Mouse (Mus musculus) right cerebral cortex, postnatal 10 days (tissue): Measurements from ENCODE around the gene Olfr1253.

Experiments
- DNase-seq, 2 experiments: peaks; one replicate each; pipeline ENCODE4 v3.0.0; 2021; ENCODE audit warnings: low spot score in 2 of 2

Olfr1253 gene

DNA sequence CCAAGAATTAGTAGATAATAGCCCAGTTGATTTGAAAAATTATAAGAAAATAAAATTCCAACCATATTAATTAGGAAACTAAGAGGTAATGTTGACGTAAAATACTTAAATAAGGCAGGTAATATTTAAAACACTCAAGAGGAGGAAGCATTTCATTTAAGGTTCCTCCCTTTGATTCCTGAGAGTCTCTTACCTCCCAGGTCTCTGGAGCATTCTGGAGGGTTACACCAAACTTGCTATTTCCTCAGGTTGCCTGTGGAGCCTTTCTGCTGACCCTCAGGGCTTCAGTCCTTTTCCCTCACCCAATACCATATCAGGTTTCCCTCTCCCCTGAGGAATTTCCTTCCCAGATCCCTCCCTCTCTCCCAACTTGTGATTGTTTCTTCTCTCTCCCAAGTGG lies at the start of gene Olfr1253:
Gene Olfr1253, minus strand, starts transcription at position 101 of the 400 bp plus-strand sequence.
- no peak for DNase-seq

DNA sequence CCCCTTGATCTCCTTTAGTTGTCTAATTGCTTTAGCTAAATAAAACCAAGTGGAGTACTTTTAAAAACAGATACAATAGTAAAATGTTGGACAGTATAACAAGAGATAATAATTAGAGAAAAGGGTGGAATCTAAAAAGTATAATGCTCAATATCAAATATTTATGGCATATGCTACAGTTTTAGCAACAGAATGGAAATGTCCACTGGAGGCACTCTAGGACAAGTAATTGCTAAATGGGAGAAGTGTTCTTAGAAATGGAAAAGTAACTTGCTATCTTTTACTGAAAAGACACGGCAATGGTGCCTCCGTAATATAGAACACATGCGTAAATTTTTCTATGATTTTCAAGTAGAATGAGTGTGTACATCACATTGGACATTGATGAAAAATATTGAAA lies 42.7 kb upstream of the Olfr1253 start:
- DNase-seq = no peak

DNA sequence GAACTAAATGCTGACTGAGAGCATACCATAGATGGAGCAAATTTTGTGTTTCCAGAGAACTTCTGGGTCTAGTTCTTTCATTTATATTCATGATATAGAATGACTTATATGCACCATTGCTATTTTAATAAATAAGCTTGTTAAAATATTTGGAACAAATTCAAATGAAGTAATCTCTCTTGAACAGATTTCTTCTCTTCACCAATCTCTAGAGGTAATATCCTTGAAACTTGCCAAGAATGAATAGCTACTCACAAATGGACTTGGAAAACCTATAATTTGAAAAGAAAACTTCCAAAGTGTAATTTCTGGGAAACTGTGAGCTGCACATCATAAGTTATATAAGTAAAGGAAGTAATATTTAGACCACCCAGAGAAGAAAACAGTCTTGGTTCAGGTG lies 36.6 kb upstream of the Olfr1253 start, which contains the start of gene Olfr1254:
Gene Olfr1254, minus strand, starts transcription at position 101 of the 400 bp plus-strand sequence.
- DNase-seq = no peak

DNA sequence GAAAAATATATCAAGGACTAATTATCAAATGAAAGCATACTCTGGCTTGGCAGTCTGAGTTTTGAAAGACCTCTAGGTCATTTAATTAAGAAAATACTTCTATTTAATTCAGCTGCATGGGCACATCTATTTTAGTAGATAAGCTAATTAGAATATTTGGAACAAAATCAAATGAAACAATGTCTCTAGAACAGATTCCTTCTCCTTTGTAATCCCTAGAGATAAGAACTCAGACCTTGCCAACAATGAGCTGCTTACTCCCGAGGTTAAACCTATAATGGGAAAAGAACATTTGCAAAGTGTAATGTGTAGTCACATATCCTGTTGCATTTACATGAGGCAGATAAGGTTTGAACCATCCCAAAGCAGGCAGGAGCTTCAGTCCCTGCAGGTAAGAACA lies 32.0 kb downstream of the Olfr1253 start, which contains the start of gene Olfr1252:
Gene Olfr1252, minus strand, starts transcription at position 101 of the 400 bp plus-strand sequence.
- DNase-seq = no peak
